Mouse (Mus musculus): ENCODE data around the gene Opn3.

Gene Opn3

DNA sequence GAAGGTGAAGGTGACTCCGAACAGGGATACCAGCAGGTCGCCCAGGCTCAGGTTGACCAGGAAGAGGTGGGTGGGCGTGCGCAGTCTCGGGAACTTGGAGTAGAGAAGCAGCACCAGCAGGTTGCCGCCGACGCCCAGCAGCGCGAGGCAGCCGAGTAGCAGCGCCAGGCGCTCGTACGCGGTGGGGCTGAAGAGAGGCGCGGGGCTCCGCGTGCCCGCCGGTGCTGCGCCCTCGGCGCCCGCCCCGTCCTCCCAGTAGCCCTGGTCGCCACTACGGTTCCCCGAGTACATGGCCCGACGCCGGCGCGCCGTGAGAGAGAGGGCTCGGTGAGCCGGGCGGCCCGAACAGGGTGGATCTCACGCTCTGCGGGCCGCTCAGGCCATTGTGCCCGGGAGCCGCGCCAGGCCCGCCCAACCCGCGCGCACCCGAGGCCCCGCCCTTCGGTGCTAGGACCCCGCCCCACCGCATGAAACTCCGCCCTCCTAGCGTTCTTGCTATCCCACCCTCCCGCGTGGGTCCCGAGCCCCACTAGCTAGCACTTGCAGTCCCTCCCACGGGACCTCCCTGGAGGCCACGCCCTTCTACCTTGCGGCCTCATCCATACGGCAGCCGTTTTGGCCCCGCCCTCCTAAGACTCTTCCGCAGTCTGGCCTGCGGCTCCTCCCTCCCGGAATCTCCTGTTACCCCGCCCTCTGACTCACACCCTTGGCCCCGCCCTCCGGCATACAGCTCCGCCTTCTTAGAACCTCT is at the start of gene Opn3, which contains the start of gene Chml:
TSS of gene Opn3 (minus strand) at position 531 of the 751 bp plus-strand sequence.
TSS of gene Chml (minus strand) at position 656 of the 751 bp plus-strand sequence.
- DNase-seq (ENCODE audit: low spot score in 2 of 2): peak; percentile 98

- no peak for DNase-seq (ENCODE audit: low spot score in 2 of 2)
Measured at GRCm38 (mm10) chr1:175725771-175726170, 33.2 kb upstream of the Opn3 start.

GRCm38 (mm10) chr1:175716832-175717231 is 24.3 kb upstream of the Opn3 start:
- DNase-seq (ENCODE audit: low spot score in 2 of 2): no peak

DNA sequence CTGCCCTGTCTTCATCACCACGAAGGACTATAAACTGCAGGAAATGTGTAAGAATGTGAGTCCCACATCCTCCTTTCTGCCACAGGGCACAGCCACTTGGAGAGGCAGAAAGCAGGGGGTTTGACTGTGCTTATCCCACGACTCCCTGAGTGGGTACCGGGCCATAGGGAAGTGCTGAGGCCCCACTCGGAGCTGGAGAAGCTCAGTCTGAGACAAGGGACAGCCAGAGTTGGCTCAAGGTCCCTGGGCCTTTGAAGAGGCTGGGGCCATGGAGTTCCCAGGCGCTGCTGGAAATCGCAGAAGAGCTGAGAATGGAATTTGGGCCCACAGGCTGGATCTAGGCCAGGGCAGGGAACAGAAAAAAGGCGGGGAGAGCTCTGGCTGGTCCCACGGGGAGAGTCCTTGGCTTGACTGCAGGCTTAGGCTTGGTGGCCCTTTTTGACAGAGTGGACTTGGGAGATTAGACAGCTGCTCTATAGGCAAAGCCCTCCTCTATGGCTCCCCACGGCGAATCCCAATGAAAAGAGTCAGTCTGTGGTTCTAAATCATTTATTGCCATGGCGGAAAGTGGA is 19.8 kb upstream of the Opn3 start:
- DNase-seq (ENCODE audit: low spot score in 2 of 2): no peak

DNA sequence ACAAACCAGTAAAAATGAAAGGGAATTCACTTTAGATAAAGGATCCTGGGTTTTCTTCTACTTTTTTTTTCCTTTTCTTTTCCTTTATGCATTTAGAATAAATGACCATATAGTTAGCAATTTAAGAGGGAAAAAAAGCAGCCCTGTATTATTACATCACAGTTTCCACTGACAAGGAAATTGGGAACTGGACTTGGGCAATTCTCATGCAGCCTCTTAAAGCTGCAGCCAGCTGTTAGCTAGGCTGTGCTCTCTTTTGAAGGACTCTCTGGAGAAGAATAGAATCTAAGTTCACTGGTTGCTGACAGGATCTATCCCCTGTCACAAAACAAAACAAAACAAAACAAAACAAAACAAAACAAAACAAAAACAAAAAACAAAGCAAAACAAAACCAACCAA is 15.4 kb upstream of the Opn3 start:
- DNase-seq (ENCODE audit: low spot score in 2 of 2): no peak

DNA sequence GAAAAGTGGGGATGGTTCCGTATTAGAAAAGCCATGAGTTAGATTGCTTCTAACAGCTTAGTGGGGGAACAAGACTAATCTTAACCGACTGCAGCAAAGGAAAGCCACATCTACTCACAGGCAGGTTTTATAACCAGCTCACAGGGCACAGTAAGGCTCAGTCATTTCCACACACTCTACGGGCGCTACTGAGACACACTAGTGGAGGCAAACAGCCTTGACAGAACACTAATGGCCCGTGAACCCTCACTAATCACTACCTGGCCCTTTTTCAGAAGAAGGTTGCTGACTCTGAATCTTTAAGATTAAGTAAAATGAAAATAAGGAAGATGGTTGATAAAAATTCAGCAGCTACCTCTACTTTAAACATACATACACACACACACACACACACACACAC is 15.0 kb upstream of the Opn3 start:
- no peak for DNase-seq (ENCODE audit: low spot score in 2 of 2)

DNA sequence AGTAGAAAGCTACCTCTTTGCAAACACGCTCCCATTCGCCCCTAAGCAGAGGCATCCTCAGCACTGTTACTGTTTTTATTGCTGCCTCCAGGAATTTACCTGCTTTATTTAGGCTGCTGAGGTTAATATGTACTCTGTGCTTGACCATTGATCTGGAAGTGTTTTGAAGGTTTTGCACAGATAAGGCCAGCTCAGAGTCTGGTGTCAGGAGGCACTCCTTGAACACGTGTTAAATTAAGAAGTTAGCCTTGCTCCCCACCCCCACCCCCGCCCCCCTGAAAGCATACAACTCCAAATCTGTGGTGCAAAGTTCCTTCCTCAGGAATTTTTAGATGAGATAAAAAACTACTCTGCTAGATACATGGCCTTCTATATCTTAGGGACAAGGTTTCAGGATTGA is 8.6 kb upstream of the Opn3 start:
- DNase-seq (ENCODE audit: low spot score in 2 of 2): no peak

DNA sequence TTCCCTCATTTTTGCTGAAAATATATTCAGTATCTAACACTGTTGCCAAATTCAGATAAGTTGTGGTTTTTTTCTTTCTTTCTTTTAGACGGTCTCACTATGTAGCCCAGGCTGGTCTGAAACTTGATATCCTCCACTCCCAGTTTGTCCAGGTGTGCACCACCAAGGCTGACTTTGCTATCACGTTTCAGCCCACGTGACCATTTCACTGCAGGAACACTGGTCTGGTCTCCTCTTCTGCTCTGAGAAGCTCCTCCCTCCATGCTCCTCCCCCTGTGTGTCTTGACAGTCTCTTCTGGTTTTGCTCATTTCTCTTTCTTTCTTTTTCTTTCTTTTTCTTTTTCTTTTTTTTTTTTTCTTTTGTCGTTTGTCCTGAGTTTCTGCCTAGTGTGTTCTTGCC is 7.2 kb upstream of the Opn3 start:
- DNase-seq (ENCODE audit: low spot score in 2 of 2): no peak

DNA sequence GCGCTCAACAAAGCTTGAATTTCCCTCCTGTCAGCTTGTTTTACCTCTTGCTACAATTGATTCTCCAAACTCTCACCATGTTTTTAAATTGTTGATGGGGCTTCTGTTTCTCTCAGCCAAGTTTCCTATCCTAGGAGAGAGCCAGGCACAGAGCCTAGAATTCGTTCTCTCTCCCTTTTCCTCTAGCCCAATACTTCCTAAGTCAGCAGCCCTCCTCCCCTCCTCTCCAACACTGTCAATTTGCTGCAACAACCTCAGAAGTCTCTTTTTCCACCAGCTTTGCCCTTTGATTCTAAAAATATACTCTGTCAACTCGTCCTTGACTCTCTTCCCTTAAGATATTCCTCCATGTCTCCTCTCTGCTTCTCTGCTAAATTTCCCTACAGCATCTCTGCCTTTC is 6.8 kb upstream of the Opn3 start:
- no peak for DNase-seq (ENCODE audit: low spot score in 2 of 2)

DNA sequence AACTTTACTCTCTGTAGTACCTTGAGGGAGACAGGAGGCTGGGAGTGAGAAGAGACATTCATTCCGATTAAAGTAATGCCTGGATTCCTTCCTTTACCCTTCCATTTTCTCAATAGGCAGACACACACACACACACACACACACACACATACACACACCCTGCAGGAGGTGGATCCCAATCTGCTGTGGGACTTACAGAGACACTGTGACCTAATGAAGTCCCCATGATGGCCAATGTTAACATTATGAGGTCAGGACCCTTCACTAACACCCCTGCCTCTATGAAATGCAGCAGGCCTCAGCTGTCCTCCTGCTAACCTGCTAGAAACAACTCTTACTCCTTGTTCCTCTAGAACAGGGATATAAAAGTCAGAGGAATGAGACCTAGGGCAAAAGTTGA is 5.7 kb upstream of the Opn3 start, which contains the start of gene Wdr64:
TSS of gene Wdr64 (plus strand) at position 301 of the 400 bp plus-strand sequence.
- no peak for DNase-seq (ENCODE audit: low spot score in 2 of 2)

- DNase-seq (ENCODE audit: low spot score in 2 of 2): peak in 1 of 2 experiments; percentile 3
Measured at GRCm38 (mm10) chr1:175693429-175693960, 919 bp upstream of the Opn3 start.

GRCm38 (mm10) chr1:175692997-175693361 is 403 bp upstream of the Opn3 start:
- DNase-seq (ENCODE audit: low spot score in 2 of 2): no peak

DNA sequence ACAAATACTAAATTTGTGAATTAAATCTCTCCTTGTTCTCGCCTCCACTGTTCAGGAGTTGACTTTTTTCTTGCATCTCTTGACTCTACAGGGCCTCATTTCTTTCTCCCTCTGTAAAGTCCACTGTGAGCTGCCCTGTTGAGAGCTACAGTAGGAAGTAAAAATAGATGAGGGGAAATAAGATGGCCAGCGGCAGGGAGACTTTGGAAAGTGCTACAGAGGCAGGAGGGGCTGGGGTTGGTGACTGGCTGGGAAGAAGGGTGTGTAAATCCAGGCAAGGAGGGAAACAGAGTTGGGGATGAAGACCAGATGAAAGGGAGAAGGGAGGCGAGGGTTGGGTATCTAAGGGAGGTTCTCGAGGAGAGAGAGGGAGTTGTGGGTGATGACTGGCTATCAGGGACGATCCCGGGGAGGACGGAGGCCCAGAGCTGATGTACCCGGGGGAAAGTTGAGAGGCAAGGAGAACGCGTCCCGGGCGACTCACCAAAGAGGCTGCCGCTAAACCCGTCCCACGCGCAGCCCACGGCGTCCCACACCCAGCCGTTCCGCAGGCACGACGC is 810 bp downstream of the Opn3 start:
- DNase-seq (ENCODE audit: low spot score in 2 of 2): no peak

GRCm38 (mm10) chr1:175680995-175681394 is 11.6 kb downstream of the Opn3 start:
- DNase-seq (ENCODE audit: low spot score in 2 of 2): no peak

DNA sequence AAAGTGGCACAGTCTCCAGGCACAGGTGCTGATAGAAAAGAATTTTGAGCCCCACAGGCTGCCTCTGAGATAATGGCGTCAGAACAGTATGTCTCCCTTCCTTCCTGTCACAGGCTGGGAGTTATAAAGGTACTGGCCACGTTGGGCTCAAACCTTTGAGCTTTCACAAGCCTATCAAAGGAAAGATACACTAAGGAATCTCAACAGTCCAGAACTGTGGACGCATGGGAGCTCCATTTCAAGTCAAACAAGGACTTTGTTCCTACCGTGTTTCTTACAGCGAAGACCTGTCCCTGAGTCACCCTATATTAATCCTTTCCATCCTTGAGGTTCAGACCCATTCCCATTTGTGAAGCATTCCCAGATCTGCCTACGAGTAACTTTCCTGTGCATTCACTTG is 15.1 kb downstream of the Opn3 start:
- DNase-seq (ENCODE audit: low spot score in 2 of 2): no peak

- no peak for DNase-seq (ENCODE audit: low spot score in 2 of 2)
Measured at GRCm38 (mm10) chr1:175675116-175675515, 17.5 kb downstream of the Opn3 start.

DNA sequence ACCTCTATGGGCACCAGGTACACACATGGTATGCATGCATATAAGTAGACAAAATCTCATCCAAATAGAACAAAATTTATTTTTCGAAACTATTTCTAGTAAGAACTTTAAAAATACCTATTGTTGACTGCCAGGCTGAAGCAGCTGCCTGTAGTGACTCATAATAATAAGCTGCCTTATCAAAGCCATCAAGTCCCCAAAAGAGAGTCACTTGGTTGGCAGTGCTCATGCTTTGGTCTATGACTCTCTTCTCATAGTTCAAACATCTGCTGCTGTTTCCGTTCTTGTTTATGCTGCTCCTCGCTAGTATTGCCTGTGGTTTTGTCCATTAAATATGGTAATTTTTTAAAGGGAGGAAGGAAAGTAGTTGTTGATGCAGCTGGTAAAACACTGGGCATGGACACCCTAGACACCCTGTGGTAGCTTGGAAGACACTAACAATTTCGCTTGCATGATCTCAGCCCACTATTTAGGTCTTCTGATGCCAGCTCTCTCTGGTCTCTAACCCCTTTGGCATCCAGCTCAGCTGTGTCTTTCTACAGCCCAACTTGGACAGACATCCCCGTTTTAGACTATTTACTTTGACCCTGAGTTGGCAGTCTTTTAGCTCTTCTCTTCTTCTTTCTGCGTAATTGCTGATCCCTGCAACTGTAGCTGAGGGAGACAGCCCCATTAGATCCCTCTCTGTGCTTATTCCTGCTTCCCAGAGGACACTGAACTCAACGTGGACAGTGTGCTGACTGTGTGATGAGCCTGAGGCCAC is 18.8 kb downstream of the Opn3 start:
- DNase-seq (ENCODE audit: low spot score in 2 of 2): no peak

- no peak for DNase-seq (ENCODE audit: low spot score in 2 of 2)
Measured at GRCm38 (mm10) chr1:175671626-175672025, 20.9 kb downstream of the Opn3 start.

- no peak for DNase-seq (ENCODE audit: low spot score in 2 of 2)
Measured at GRCm38 (mm10) chr1:175670042-175670441, 22.5 kb downstream of the Opn3 start.

GRCm38 (mm10) chr1:175669456-175669855 is 23.1 kb downstream of the Opn3 start:
- no peak for DNase-seq (ENCODE audit: low spot score in 2 of 2)

DNA sequence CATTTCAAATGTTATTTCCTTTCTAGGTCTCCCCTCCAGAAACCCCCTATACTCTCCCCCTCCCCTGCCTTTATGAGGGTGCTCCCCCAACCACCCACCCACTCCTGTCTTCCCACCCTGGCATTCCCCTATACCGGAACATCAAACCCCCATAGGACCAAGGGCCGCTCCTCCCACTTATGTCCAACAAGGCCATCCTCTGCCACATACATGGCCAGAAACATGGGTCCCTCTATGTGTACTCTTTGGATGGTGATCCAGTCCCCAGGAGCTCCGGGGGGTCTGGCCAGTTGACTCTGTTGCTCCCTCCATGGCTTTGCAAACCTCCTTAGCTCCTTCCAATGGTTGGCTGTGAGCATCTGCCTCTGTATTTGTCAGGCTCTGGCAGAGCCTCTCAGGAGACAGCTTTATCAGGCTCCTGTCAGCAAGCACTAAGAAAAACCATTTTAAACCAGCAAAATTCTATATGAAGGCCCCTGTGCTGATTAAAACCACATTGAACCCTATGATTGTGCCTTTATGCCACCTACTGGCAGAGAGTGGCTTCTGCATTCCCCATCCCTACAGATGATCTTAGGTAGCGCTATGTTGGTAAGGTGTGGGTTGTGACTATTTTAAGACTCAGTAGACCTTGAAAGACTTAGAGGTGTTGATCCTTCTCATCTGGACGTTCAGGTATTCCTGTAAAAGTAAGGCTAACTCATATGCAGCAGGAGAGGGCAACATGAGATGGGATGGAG is 23.7 kb downstream of the Opn3 start:
- DNase-seq (ENCODE audit: low spot score in 2 of 2): peak in 1 of 2 experiments; percentile 29

Data from spleen, postnatal 14 days (tissue).